Mouse (Mus musculus): ENCODE data around the gene Zfr2. TPM values are rescaled to one million over a fixed set of nuclear protein-coding genes. Genes with fewer than 3 reads are reported as not detected.
A peak's percentile ranks its signal among the peaks of the same experiment; 100 is the strongest.

Zfr2 gene
- polyA plus RNA-seq, 1 experiment from 2014 or later = 6.8 TPM

DNA sequence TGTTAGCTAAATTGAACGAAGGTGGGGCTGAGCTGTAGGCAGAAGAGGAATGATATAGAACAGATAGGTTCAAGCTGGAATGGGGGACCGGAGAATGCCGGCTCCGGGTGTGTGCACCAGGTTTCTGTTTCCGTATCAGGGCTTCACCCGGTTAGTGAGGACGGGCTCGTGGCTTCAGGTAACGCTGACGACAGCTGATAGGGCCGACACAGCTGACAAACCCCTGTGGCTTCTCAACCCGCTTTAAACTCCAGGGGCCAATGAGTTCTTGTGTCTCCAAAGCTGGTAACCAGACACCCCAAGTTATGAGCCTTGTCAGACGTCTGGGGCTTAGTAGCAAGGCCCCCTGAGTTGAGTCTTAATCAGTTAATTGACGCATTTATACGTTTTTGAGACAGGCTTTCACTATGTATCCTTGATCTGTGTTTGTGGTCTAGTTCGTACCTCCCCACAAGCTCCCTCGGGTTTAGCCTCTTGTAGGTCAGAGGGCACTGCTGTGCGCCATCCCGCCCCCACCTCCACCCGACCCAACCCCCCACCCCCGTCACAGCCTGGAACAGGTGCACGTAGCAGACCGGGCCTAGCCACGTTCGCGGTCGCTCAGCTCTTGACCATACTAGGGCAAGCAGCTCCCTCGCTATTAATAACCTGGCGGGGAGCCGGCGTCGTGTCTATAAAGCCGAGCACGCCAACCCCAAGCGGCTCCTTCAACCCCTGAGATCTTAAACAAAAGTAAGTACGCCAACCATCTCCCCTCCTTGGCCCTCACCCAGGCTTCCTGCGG lies 38.8 kb upstream of the Zfr2 start:
- 9% methylated on average over 37 of the region's 37 CpGs for WGBS
- Histone ChIP-seq H3K9ac (no peak overlapping the region), H3K27ac (no peak overlapping the region)

DNA sequence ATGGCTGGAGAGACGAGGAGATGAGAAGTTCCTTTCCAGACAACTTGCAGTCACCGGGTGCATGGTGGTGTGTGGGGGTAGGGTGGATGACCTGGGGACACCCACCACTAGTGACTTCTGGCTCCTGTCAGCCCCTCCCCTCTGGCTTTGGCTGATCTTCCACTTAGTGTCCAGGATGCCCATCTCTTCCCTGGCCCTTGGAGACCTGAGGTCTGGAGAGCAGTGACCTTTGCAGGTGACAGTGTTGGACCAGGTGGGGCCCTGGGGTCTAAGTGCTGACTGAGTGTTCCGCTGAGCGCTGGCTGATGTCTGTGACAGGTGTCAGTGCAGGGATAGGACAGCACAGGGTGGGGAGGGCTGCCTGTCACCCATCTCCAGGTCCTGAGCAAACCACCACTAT lies 37.7 kb upstream of the Zfr2 start:
- Histone ChIP-seq H3K4me3 (replicated peaks) (no peak overlapping the region), H3K9ac (no peak overlapping the region), H3K27me3 (peaks cover 67% of the 10 kb centered on the region), H3K4me1 (peaks cover 36% of the 10 kb centered on the region), H3K36me3 (peaks cover 9% of the 10 kb centered on the region), H3K9me3 (replicated peaks) (no peaks in the 10 kb centered on the region), H3K27ac (no peak overlapping the region), H3K4me2 (no peak overlapping the region)
- 70% methylated on average over 4 of the region's 4 CpGs for WGBS
- no peak for ATAC-seq (replicated peaks; ENCODE audit: low FRiP score)

More for the DNA sequence above, 38.8 kb upstream of the Zfr2 start:
- ATAC-seq (replicated peaks; ENCODE audit: low FRiP score) = no peak
- no peaks in the 10 kb centered on the region for H3K9me3 ChIP-seq (replicated peaks)
- H3K27me3 ChIP-seq = peaks cover 56% of the 10 kb centered on the region
- no peak overlapping the region for H3K4me3 ChIP-seq (replicated peaks)
- peaks cover 36% of the 10 kb centered on the region for H3K4me1 ChIP-seq
- peak overlapping the region; percentile 30 for H3K4me2 ChIP-seq
- peaks cover 17% of the 10 kb centered on the region for H3K36me3 ChIP-seq

DNA sequence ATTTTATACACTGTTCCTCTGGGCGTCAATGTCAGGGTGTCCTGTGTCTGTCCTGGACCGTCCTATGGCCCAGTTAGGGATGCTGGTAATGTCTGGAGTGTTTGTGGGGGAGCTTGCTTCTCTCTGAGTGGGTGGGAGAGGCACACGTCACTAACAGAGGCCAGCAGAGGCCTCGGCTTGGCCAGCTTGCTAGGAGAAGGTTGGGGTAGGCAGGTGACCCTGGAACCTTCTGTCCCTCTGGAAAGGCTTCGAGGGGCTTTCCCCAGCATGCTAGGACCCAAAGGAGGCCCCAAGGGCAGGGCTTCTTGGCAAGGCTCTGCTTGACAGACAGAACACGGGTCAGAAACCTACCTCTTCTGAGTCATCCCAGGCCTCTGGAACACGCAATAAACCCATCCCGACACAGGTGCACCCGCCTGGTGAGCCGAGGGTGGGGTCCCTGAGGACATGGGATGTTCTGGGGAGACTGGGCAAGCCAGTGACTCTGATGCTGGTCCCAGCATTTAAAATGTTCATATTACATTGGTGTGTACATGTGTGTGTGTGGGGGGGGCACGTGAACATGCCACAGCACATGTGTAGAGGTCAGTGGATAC lies 36.4 kb upstream of the Zfr2 start:
- H3K27me3 ChIP-seq = peaks cover 74% of the 10 kb centered on the region
- WGBS = 63% methylated on average over 11 of the region's 11 CpGs

DNA sequence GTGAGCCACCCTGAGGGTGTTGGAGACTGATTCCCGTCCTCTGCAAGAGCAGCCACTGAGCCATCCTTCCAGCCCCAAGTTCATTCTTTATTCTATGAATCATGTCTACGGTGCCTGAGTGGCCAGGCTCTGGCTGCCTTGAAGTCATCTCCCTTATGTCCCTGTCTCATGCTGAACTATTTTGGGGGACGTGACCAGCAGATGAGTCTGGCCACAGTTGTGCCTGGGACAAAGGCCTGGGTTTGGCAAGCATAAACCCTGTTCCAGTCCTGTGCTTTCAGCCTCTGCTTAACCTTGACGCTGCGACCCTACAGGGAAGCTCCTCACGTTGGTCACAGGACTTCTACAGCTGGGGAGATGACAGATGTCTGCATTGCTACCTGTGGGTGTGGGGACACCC lies 35.6 kb upstream of the Zfr2 start:
- no peak overlapping the region for H3K4me2 ChIP-seq
- peaks cover 74% of the 10 kb centered on the region for H3K27me3 ChIP-seq
- no peaks in the 10 kb centered on the region for H3K36me3 ChIP-seq
- H3K4me3 ChIP-seq (replicated peaks) = no peak overlapping the region
- H3K27ac ChIP-seq = no peak overlapping the region
- no peak for ATAC-seq (replicated peaks; ENCODE audit: low FRiP score)
- no peaks in the 10 kb centered on the region for H3K9me3 ChIP-seq (replicated peaks)
- H3K4me1 ChIP-seq = peaks cover 20% of the 10 kb centered on the region
- H3K9ac ChIP-seq = no peak overlapping the region
- WGBS = 48% methylated on average over 6 of the region's 6 CpGs

More for the DNA sequence above, 36.4 kb upstream of the Zfr2 start:
- Histone ChIP-seq H3K27ac (no peak overlapping the region), H3K4me1 (peaks cover 28% of the 10 kb centered on the region), H3K36me3 (no peaks in the 10 kb centered on the region), H3K9me3 (replicated peaks) (no peaks in the 10 kb centered on the region), H3K4me2 (no peak overlapping the region), H3K9ac (no peak overlapping the region), H3K4me3 (replicated peaks) (no peak overlapping the region)
- no peak for ATAC-seq (replicated peaks; ENCODE audit: low FRiP score)

DNA sequence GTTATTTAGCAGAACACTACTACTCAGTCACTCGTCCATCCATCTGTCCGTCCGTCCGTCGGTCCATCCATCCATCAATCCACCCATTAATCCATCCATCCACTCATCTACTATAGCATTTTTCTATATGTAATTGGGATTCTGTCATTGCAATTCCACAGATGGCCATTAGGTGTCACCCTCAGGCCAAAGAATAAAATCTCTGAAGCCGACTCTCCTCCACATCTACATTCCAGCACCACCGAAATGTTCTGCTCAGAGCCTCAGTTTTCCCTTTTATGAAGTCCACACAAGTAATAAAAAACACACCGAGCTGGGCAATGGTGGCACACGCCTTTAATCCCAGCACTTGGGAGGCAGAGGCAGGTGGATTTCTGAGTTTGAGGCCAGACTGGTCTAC lies 34.7 kb upstream of the Zfr2 start:
- no peak for ATAC-seq (replicated peaks; ENCODE audit: low FRiP score)
- no peaks in the 10 kb centered on the region for H3K9me3 ChIP-seq (replicated peaks)
- no peak overlapping the region for H3K4me2 ChIP-seq
- no peak overlapping the region for H3K27ac ChIP-seq
- peaks cover 12% of the 10 kb centered on the region for H3K4me1 ChIP-seq
- 1% methylated on average over 9 of the region's 9 CpGs for WGBS
- H3K9ac ChIP-seq = no peak overlapping the region
- no peaks in the 10 kb centered on the region for H3K36me3 ChIP-seq
- H3K27me3 ChIP-seq = peaks cover 72% of the 10 kb centered on the region
- H3K4me3 ChIP-seq (replicated peaks) = no peak overlapping the region

DNA sequence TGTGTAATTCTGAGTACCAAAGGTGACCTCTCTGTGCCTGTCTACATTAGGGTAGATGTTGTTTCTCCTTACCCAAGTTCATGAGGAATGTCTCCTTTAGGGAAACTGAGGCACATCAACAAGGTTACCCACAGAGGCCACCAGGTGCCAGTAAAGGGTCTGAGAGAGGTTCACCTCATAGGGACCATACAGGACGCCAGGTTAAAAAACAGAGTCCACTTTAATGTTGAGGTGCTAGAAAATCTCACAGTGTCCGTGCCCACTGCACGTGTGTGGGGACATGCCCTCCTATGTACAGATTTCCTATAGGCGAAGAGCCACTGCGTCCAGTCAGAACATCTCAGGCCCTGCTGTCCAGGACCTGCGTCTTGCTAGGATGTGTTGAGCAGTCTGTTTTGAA lies 34.0 kb upstream of the Zfr2 start:
- Histone ChIP-seq H3K9me3 (replicated peaks) (no peaks in the 10 kb centered on the region), H3K9ac (no peak overlapping the region), H3K27me3 (peaks cover 68% of the 10 kb centered on the region), H3K36me3 (no peaks in the 10 kb centered on the region), H3K4me2 (no peak overlapping the region), H3K4me1 (peaks cover 8% of the 10 kb centered on the region), H3K27ac (no peak overlapping the region), H3K4me3 (replicated peaks) (no peak overlapping the region)
- WGBS = 83% methylated on average over 6 of the region's 6 CpGs
- ATAC-seq (replicated peaks; ENCODE audit: low FRiP score) = no peak

DNA sequence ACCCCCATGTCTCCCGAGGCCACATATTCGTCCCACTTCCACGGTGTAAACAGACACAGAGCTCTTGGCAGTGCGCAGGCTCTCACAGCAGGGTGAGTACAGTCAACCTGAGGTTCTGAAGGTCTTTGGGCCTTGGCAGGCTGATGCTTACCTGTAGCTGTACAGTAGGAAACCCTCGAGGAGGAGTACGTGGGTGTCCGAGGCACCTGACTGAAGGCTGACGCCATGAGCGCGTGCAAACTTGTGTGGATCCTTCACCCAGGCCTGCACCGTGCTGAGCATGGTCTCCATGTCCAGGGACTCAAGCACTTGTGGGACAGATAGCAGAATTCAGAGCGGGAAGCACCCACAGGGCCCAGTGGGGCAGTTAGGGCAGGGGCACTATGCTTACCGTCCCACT lies 32.8 kb upstream of the Zfr2 start:
- WGBS = 88% methylated on average over 13 of the region's 13 CpGs
- Histone ChIP-seq H3K4me2 (no peak overlapping the region), H3K4me3 (replicated peaks) (no peak overlapping the region), H3K9me3 (replicated peaks) (no peaks in the 10 kb centered on the region), H3K36me3 (no peaks in the 10 kb centered on the region), H3K9ac (no peak overlapping the region), H3K27me3 (peaks cover 58% of the 10 kb centered on the region), H3K27ac (no peak overlapping the region), H3K4me1 (no peaks in the 10 kb centered on the region)
- no peak for ATAC-seq (replicated peaks; ENCODE audit: low FRiP score)

DNA sequence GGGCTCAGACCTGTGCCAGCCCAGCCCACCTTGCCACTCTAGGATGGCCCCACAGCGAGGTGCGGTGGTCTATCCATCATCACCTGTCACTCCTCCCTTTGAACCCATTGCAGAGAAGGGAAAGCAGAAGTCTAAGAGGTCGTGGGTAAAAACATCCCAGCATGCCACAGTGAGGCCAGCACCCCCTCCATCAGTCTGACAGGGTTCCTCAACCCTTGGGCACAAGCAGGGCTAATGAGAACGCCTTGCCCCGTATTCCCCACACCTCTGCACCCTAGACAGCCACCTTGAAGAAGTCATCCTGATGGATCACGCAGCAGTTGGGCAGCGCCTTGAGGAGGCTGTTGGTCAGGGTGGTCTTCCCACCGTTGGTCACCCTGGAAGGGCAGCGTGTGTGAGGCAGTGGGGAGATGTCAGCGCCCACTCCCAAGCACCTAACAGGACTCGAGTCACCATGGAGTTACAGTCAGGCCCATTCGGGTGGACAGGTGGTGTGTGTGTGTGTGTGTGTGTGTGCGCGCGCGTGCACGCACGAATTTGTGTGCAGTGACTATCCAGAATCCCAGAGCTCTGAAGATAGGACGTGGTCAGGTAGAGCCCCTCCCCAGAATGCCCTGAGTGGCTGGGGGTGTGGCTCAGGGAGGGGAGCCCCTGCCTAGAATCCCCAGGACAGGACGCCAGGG lies 32.2 kb upstream of the Zfr2 start:
- H3K4me3 ChIP-seq (replicated peaks) = no peak overlapping the region
- peaks cover 55% of the 10 kb centered on the region for H3K27me3 ChIP-seq
- 74% methylated on average over 20 of the region's 20 CpGs for WGBS
- no peak overlapping the region for H3K27ac ChIP-seq
- H3K36me3 ChIP-seq = no peaks in the 10 kb centered on the region
- H3K9ac ChIP-seq = no peak overlapping the region
- H3K4me1 ChIP-seq = no peaks in the 10 kb centered on the region
- no peaks in the 10 kb centered on the region for H3K9me3 ChIP-seq (replicated peaks)
- no peak for ATAC-seq (replicated peaks; ENCODE audit: low FRiP score)
- no peak overlapping the region for H3K4me2 ChIP-seq

DNA sequence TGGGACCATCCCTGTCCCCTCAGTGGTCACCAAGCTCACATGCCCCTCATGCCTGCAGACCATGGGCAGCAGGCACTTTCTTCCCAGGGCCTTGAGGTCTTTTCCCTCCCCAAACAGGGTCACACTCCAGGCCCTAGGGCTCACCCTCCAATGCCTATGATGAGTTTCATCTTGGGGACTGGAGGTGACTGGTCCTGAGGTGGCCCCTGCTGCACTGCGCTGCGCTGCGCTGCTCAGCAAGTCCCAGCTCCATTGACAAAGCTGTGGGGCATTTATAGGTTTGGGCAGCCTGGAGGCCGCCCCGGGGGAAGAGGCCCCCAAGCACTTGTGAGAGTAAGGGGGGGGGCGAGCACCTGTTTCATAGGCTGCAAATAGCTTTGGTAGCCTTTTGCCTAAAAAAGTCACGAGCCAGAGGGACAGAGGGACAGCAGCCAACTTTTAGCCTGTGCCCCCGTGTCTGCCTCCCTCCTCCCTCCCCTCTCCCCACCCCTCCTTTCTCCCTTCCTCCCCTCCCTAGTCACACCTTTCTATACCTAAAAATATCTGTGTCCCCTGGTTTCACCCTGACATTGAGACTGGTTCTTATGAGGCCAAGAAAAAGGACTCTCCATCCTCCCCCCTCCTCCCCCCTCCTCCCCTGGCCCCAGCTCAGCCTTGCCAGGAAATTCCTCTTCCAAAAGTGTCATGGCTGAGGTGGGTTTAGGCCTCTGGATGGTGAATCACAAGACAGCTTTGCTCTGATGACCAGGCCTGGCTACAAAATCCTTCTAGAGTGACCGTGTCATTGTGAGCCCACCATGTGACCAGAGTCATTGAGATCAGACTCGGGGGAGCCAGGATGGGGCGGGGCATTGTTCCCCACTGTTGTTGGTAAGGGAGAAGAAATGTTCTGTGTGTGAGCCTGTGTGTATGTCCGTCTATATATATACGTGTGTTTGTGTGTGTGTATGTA lies 30.9 kb upstream of the Zfr2 start, which contains the start of gene Nmrk2:
Nmrk2 (minus strand) TSS at position 245 of the 952 bp plus-strand sequence.
- no peak for ATAC-seq (replicated peaks; ENCODE audit: low FRiP score)
- Histone ChIP-seq H3K4me2 (no peak within 1 kb of the TSS), H3K4me3 (replicated peaks) (no peak within 1 kb of the TSS), H3K9me3 (replicated peaks) (no peaks in the 10 kb centered on the region), H3K9ac (no peak within 1 kb of the TSS), H3K27ac (no peak within 1 kb of the TSS), H3K27me3 (peaks cover 42% of the 10 kb centered on the region), H3K36me3 (no peaks in the 10 kb centered on the region), H3K4me1 (no peaks in the 10 kb centered on the region)
- WGBS = 62% methylated on average over 13 of the region's 13 CpGs

DNA sequence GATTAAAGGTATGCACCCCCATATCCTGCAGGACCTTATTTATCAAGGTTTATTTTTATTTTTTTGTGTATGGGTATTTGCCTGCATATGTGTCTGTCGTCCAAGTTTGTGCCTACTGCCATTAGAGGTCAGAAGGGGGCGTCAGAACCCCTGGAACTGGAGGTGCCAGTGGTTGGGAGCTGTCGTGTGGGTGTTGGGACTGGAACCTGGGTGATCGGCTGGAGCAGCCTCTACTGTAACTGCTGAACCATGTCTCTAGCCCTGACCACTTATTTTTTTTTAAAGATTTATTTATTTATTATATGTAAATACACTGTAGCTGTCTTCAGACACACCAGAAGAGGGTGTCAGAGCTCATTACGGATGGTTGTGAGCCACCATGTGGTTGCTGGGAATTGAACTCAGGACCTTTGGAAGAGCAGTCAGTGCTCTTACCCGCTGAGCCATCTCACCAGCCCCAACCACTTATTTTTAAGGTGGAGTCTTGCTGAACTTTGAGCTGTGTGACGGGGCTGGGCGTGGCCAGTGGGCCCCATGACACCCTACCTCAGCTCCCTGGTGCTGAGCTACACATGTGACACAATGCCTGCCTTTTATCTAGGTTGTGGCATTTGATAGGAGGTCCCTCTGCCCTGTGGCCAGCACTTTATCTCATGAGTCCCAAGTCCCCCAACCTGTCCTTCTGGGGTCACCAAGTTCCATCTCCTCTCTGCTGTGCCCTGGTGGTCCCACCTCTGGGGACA lies 29.8 kb upstream of the Zfr2 start:
- WGBS = 64% methylated on average over 8 of the region's 8 CpGs
- Histone ChIP-seq H3K4me2 (no peak overlapping the region), H3K4me1 (no peaks in the 10 kb centered on the region), H3K4me3 (replicated peaks) (no peak overlapping the region), H3K9me3 (replicated peaks) (no peaks in the 10 kb centered on the region), H3K9ac (no peak overlapping the region), H3K36me3 (no peaks in the 10 kb centered on the region), H3K27me3 (peaks cover 35% of the 10 kb centered on the region), H3K27ac (no peak overlapping the region)
- 0 out of 2 replicates have a peak, but pooled peaks have one; percentile 42 for ATAC-seq (replicated peaks; ENCODE audit: low FRiP score)

DNA sequence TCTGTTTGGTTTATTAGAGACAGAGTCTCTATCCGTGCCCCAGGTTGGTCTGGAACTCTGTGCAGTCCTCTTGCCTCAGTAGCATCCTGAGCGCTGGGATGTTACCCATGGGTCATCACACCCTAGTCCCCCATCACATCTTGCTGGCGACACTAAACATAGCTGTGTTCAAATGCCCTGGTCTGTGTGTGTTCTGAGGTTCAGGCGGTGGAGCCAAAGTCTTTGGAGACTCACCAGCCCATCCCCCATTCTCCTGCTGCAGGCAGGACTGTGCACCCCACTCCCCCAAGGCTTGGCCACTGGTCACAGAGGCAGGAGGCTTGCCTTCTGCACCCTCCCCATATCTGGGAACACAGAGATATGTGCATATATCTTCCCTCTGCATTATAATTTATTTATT lies 28.8 kb upstream of the Zfr2 start:
- Histone ChIP-seq H3K36me3 (no peaks in the 10 kb centered on the region), H3K27ac (no peak overlapping the region), H3K27me3 (peaks cover 27% of the 10 kb centered on the region), H3K4me1 (no peaks in the 10 kb centered on the region), H3K9me3 (replicated peaks) (no peaks in the 10 kb centered on the region), H3K4me3 (replicated peaks) (no peak overlapping the region), H3K4me2 (no peak overlapping the region), H3K9ac (no peak overlapping the region)
- ATAC-seq (replicated peaks; ENCODE audit: low FRiP score) = no peak; the same call in 1 of the 2 replicates
- 76% methylated on average over 4 of the region's 4 CpGs for WGBS

All from kidney, embryonic 15.5 days (tissue).